Mouse (Mus musculus) testis, postnatal 10 days (tissue): ENCODE results near the gene Nifk.

Source experiments
- DNase-seq: peaks from one replicate; pipeline ENCODE4 v3.0.0; 2021; ENCODE audit warnings: low spot score

The Nifk gene

DNA sequence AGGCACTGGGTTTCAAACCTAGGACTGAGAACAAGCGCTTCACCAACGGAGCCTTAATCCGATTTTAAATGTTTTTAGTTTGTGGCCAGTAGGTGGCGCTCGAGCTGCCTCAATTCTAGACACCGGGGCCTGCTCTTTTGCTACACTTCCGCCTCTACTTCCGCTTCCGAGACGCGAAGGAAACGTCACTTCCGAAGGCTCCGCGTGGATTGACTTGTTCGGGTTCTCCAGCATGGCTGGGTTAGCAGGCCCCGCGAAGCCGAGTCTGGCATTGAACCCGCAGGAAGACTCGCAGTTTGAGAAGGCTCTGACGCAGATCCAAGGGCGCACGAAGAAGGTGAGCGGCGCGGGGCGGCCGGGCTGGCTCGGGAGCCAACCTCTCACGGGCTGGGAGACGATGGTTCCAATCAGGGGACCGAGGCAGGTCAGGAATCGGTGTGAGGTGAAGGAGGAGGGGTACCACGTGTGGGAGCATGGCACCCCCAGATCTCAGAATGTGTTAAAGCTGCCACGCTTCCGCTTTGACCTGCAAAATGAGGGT lies at the start of gene Nifk:
TSS of gene Nifk (plus strand) at position 179 of the 541 bp plus-strand sequence.
- DNase-seq = peak; percentile 92

DNA sequence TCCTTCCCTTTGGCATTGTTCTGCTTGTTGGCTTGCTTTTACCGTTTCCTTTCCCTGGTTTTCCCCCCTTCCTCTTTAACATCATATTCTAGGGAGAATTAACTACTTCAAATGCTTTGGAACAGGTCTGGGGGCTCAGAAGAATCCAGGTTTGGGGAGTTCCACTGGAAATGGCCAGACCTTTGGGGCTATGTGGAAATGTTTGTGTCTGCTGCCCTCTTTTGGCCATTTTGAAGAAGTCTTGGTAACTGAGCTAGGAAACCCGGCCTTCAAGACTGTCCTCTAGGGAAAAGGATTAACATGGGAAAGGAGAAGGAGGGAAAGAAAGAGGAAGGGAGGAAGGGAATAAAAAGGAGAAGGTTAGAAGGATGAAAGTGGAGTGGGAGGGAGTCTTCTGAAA lies 46.5 kb upstream of the Nifk start:
- no peak for DNase-seq

DNA sequence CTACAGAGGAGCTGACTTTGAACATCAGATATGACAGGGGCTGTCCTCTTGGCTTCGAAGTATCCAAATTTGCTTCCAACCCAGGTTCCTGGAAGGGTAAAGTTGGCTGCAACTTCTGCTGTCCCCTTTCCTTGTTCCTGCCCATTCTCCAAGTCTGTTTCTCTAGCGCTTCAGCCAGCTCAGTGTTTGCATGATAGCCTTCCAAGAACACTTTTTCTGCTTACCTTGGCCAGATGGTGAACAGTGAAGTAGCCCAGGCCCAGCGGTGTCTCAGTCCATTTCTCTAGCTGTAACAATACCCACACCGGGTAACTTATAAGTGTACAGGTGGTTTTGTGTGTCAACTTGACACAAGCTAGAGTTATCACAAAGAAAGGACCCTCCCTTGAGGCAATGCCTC lies 29.3 kb upstream of the Nifk start:
- DNase-seq = no peak

DNA sequence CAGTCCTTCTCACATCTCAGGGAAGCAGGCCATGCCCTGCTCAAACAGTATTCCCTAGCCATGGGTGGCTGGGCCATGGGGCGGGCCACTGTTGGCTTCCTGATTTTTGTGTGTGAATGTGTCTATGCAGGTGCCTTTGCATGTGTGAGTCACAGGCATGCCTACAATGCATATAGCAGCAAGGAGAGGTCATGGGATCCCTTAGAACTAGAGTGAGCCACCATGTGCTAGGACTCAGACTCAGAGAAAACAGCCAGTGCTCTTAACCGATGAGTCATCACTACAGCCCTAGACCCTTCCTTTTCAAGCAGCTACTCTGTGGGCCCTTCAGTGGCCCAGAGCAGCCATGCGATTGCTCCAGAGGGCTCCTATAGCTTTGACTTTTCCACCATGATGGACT lies 27.4 kb upstream of the Nifk start:
- no peak for DNase-seq

DNA sequence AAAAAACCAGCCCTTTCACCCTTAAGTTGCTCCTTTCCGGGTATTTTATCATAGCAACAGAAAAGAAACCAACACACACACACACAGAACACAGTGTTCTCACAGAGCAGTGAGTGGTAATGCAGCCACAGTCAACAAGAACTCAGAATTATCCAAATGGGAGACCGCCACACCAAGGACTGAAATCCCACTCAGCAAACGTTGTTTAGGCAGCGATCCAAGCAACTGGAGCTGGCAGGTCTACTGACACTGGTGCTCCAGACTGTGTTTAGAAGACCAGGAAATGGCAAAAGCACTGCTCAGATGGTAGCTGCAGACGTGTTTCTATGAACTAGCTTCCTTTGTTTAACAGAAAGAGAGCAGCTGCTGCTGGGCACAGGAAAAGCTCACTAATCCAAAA lies 26.8 kb upstream of the Nifk start:
- DNase-seq = no peak

DNA sequence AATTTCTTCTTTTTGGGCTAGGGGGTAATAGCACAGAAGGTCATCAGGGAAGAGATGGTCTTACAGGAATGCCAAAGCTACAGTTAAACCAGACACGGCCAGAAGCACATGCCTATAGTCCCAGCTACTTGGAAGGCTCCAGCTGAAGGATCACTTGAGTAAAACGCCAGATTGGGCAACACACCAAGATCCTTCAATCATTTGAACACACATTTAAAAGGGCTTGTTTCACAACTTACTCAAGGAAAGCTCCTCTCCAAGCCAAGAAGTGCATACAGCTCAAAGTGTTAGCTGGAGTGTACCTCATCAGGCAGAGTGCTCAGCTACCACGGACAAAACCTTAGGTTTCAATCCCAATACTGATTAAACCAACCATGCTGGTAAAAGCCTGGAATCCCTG lies 25.0 kb upstream of the Nifk start:
- DNase-seq = no peak

DNA sequence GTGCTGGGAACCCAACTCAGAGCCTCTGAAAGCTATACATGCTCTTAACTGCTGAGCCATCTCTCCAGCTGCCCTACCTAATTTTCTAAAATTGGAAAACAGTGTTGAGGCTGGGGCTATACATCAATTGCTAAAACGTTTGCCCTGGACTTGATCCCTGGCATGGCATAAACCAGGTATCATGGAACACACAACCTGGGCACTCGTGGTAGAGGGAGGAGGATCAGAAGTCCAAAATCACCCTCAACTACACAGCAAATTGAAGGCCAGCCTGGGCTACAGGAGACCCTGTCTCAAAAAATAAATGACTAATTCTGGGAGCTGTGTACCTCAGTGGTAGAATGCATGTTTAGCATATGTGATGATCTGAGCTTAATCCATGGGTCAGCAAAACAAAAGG lies 23.9 kb upstream of the Nifk start:
- no peak for DNase-seq

DNA sequence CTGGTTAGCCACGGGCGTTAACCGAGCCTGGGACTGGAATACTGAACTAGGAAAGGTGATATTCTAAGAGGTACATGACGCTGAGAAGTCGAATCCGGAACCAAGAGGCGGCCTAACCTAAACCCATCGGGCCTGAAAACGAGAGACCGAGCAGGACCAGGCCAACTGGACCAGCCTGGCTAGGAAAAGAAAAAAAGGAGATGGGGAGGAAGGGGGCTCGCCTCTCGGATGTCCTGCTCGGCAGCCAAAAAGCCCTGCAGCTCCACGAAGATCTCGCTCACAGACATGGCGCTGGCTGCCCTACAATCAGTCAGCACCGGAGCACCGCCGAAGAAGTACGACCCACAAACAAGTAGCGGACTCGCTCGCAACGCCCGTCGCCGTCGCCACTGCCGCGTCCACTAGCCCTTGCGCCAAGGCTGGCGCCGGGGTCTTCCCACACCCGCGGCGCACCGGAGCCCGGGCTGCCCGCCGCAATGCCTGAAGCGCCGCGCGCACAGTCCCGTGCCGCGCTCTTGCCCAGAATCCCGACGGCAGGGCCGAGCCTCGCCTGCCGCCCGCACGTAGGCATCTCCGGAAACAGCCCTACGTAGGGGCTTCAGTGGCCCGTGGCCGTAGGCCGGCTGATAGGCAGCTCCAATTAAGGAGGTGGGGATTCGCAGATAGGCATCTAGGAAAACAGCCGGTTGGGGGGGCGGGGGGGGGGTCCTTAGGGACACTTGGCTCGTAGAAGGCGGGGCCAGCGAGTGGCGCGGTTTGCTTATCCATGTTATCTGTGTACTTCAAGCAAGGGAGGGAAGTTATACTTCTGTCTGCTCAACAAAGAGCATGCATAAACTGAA lies 10.6 kb upstream of the Nifk start:
- peak; percentile 93 for DNase-seq

DNA sequence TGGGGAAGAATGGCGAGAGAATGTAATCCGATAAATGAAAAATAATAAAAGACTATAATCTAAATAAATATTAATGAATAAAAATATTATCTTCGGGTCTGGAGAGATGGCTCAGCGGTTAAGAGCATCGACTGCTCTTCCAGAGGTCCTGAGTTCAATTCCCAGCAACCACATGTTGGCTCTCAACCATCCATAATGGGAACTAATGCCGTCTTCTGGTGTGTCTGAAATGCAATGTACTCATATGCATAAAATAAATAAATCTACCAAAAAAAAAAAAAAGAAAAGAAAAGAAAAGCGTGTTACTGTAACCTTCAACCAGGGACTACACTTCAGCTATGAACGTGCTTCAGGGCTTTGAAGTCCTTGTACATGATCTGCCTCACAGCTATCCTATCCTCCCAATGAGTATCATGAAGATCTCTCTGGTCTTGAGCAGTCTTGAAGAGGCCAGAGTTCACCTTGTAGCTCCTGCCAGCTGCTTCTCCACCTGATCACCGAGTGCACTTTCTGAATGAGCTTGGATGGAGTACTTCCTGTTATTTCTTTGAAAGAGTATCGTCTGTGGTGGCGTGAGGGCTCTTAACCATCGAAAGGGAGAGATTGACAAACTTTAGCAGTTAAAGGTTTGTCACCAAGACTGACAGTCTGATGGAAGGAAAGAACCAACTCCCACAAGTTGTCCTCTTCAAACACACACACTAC lies 9.9 kb upstream of the Nifk start, which contains the start of gene Tsn:
TSS of gene Tsn (minus strand) at position 118 of the 705 bp plus-strand sequence.
- DNase-seq = no peak

DNA sequence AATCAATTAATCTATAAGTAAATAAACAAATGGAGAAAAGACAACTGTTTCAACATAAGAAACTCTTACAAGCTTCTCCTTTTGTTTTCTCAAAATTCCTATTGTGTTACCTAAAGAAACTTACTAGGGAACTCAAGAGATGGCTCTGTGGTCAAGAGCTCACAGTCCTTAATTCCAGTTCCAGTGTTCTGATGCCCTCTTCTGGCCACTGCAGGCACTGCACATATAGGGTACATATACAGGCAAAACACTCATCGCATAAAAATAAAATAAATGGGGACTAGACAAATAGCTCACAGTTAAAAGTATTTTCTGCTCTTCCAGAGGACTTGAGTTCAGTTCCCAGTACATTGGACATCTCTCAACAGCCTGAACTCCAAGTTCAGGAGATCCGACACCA lies 943 bp upstream of the Nifk start:
- peak; percentile 62 for DNase-seq

DNA sequence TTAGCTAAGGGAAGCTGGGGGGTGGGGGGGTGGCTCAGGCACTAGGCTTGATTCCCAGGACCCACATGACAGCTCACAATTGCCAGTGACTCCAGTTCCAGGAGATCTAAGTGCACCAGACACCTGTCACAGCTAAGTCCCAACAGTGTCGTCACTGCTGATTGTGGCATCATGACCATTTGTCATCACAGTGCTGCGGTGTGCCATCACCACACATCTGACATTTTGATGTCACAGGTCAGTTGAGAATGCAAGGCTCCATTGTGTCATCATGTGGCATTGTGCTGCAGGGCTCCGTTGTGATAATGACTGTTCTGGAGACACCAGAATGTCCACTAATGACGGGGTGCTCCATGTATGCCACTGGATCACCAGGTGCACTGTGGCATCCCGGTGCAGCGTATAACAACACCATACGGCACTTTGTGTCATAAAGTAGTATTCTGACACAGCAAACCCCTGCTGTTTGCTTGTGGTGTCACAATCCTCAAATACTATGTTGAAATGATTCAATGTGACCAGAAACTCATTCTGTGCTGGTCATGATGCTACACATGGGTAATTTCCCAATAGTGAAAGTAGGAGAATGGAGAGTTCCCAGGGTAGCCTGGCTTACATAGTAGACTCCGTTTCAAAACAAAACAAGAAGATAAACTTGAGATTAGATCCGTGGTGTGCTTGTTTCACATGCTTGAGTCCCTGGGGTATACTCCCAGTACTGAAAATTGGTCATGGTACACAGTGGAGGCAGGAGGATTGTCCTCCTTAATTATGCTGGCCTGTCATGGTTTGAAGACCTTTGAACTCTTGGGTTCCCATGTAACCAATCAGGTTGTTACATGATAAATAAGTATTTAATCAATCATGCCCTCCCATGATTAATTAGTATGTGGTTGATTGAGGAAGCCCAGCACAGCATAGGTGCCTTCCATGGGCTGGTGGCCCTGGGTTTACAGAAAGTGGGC lies 13.4 kb downstream of the Nifk start:
- DNase-seq = no peak

DNA sequence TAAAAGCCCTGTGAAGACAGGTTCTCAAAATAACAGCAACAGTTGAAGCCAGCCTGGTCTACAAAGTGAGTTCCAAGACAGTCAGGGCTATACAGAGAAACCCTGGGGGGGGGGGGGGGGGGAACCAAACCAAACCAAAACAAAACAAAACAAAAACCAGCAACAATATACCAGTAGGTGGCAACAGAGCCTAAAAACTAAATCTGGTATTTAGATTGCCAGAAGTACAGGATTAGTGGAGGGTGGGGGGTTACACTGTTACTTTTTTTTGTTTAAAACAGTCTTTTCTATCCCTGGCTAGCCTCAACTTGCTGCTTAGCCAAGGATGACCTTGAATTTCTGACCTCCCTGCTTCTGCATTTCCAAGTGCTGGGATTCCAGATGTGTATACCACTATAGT lies 14.2 kb downstream of the Nifk start:
- DNase-seq = no peak

DNA sequence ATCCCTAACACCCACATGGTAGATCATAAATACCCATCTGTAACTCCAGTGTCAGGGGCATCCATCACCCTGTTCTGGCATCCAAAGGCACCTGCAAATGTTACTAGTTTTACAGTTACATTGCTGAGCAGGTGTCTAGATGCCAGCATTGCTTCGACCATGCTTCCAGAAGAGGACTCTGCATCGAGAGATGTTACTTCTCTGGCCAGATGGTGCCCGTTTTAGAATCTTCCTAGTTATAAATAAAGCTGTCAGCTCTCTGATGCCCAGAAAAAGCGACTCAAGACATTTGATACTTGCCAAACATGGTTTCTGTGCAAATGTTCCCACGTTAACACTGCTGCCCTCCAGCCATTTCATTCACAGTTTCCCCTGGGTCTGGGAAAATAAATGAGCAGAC lies 16.3 kb downstream of the Nifk start:
- DNase-seq = no peak

DNA sequence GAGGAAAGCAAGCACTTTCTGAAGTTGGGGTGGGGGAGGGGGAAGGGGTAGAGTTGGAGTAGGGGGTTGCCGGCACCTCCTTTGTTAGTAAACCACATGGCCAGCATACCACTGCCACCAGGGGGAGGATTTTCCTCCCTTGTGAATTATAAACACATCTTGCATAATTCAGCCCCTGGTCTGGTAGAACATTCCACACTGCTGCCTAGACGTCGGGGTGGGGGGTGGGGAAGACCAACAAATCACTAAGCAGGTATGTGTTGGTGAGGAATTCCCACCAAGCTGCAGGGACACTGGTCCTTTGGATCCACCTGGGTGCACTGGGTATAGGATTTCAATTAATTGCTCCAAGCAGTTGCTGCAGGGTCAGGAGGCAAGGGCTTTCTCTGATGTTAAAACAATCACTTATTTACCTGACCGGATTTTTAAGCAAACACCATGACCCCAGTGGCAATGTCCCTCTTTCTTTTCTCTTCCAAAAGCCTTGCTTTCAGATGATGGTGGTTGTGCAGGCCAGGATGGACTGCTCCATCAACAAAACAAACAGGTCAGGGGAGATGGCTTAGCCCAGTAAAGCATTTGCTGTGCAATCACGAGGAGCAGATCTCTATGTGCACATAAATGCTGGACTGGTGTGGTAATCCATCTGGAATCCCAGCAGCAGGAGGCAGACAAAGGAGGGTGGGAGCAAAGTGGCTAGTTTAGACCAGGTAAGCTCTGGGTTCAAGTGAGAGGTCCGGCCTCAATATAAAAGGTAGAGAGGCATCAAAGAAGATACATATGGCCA lies 22.2 kb downstream of the Nifk start:
- DNase-seq = no peak

DNA sequence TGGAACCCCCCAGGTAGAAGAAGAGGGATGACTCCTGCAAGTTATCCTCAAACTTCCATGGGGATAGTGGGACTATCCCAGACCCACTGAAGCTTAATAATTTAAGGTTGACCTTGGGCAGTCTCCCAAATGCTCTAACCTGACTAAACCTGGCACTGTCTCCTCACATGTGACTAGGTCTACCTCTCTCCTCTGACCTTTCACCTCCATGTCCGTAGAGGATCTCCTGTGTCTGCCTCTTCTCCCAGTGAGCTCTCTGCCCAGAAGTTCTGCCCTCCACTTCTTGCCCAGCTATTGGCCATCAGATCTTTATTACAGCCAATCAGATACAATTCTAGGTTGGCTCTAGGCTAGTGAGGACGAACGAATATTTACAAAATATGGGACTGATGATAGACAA lies 28.3 kb downstream of the Nifk start:
- no peak for DNase-seq

DNA sequence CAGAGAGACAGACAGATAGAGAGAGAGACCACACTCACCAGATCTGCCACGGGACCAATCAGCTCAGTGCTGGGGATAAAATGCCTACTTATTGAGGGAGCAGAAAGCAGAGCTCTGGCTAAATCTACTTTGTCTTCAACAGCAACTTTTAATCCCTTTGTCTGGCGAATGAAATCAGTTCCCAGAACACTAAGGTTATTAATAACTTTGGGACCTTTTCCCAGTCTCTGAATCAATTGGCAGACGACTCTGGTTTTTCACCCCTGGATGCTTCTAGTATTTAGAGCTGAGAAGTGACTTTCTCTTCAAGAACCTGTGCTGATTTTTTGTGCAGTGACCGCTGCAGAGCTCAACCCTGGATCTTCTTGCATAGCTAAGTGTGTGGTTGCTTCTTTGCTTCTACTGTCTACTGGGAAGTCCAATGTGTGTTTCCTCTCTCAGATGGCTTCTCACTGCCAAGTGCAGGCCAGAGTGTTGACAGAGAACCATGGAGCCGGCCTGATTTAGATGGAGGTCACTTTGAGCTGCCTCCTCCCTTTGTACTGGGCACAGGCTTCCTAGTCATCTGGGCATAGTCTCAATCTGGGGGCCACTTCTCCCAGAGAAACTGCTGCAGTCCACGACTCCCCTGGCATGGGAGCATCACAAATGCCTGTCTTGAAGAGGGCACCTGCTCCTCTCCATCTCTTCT lies 37.6 kb downstream of the Nifk start:
- no peak for DNase-seq

DNA sequence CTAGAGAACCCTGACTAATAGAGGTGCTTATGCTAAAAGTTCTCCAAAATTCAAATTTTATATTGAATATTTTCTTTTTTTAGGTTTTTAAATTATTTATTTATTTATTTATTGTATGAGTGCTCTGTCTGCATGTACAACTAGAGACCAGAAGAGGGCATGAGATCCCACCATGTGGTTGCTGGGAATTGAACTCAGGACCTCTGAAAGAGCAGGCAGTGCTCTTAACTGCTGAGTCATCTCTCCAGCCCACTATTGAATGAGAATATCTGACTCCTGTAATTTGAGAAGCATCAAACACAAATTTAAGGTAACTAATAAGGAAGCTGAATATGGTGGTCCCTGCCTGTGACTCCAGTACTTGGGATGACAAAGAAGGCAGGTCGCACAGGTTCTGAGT lies 46.3 kb downstream of the Nifk start:
- no peak for DNase-seq

DNA sequence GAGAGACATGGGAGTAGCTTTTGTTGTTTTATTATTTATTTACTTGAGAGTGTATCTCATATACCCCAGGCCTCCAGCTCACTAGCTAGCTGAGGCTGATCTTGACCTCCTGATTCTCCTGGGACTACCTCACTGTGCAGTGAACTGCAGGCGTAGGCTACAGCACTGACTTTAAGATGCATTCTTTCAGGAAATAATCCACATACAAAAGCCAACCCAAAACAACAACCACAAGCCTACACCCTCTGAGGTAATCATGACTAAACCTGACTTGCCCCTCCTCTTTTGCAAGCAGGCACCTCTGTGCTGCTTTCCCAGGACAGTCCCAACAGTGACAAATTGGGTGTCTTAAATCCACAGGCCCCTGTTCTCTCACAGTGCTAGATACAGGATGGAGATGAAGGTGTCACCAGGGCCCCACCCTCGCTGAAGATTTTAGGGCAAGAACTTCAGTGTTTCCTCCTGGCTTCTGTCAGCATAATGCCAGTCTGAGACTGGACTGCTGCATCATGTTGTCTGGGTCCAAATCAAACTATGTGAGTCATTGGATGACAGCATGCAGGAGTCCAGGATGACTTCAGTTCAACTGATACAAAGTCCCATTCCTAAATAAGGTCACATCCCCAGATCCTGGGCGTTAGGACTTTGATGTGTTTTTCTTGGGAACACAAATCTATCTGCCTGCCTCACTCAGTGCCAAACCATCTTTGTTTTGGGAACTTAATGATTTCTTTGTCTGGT lies 47.3 kb downstream of the Nifk start:
- DNase-seq = no peak

DNA sequence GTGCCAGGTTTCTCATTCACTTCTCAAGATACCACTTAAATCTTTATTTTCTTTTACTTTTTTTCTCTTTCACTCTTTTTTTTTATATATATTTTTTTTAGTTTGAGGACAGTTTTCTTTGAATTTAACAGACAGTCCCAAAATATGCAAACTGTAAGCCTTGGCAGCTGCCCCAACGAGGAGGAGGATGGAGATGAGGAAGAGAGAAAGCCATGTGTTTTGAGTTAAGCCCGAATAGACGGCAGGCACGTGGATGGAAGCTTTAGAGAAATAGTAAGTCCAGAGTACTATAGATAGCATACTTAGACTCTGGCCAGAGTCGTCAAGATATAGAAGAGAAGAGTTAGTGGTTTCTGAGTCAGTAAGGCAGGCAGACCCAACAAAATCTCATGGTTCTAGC lies 56.1 kb downstream of the Nifk start:
- DNase-seq = no peak
